Mouse (Mus musculus): ENCODE measurements around the gene Itsn1. TPM values are rescaled to one million over a fixed set of nuclear protein-coding genes. Genes with fewer than 3 reads are reported as not detected.
A peak's percentile ranks its signal among the peaks of the same experiment; 100 is the strongest.

Itsn1 gene
- polyA plus RNA-seq, 1 experiment = 49.2 TPM

- Histone ChIP-seq H3K36me3 (replicated peaks; ENCODE audit: low read length) (peaks cover 13% of the 10 kb centered on the region), H3K4me1 (peaks cover 23% of the 10 kb centered on the region), H3K9me3 (no peaks in the 10 kb centered on the region), H3K27me3 (replicated peaks) (peaks cover 26% of the 10 kb centered on the region), H3K4me3 (replicated peaks) (no peak overlapping the region)
- TF ChIP-seq GATA1 (IDR thresholded peaks at IDR 0.05; ENCODE audit: borderline replicate concordance, low read length) (no peak), FLI1 (IDR thresholded peaks at IDR 0.05; ENCODE audit: low read length) (no peak)
Observed at GRCm38 (mm10) chr16:91919056-91919455, 190.0 kb downstream of the Itsn1 start.

- Histone ChIP-seq H3K36me3 (replicated peaks; ENCODE audit: low read length) (peaks cover 35% of the 10 kb centered on the region), H3K4me3 (replicated peaks) (no peak overlapping the region), H3K4me1 (peaks cover 23% of the 10 kb centered on the region), H3K9me3 (no peaks in the 10 kb centered on the region), H3K27me3 (replicated peaks) (peaks cover 7% of the 10 kb centered on the region)
- no peak for TF ChIP-seq FLI1 (IDR thresholded peaks at IDR 0.05; ENCODE audit: low read length)
- TF ChIP-seq GATA1 (IDR thresholded peaks at IDR 0.05; ENCODE audit: borderline replicate concordance, low read length) = no peak
Observed at GRCm38 (mm10) chr16:91921340-91921739, 192.3 kb downstream of the Itsn1 start.

- Histone ChIP-seq H3K4me1 (peaks cover 9% of the 10 kb centered on the region), H3K36me3 (replicated peaks; ENCODE audit: low read length) (peaks cover 51% of the 10 kb centered on the region)
Observed at GRCm38 (mm10) chr16:91922939-91923338, 193.9 kb downstream of the Itsn1 start.

GRCm38 (mm10) chr16:91924426-91924825 is 195.3 kb downstream of the Itsn1 start:
- H3K9me3 ChIP-seq = no peaks in the 10 kb centered on the region
- H3K4me1 ChIP-seq = no peaks in the 10 kb centered on the region; the same call in 1 of the 2 replicates
- H3K27me3 ChIP-seq (replicated peaks) = peaks cover 2% of the 10 kb centered on the region
- H3K4me3 ChIP-seq (replicated peaks) = no peak overlapping the region
- TF ChIP-seq GATA1 (IDR thresholded peaks at IDR 0.05; ENCODE audit: borderline replicate concordance, low read length) = no peak
- TF ChIP-seq FLI1 (IDR thresholded peaks at IDR 0.05; ENCODE audit: low read length) = no peak
- peaks cover 66% of the 10 kb centered on the region for H3K36me3 ChIP-seq (replicated peaks; ENCODE audit: low read length)

More at GRCm38 (mm10) chr16:91922939-91923338, 193.9 kb downstream of the Itsn1 start:
- Histone ChIP-seq H3K4me3 (replicated peaks) (no peak overlapping the region), H3K27me3 (replicated peaks) (peaks cover 5% of the 10 kb centered on the region), H3K9me3 (no peaks in the 10 kb centered on the region)
- TF ChIP-seq GATA1 (IDR thresholded peaks at IDR 0.05; ENCODE audit: borderline replicate concordance, low read length) (no peak), FLI1 (IDR thresholded peaks at IDR 0.05; ENCODE audit: low read length) (no peak)

- TF ChIP-seq GATA1 (IDR thresholded peaks at IDR 0.05; ENCODE audit: borderline replicate concordance, low read length) (no peak), FLI1 (IDR thresholded peaks at IDR 0.05; ENCODE audit: low read length) (no peak)
- Histone ChIP-seq H3K36me3 (replicated peaks; ENCODE audit: low read length) (peaks cover 70% of the 10 kb centered on the region), H3K27me3 (replicated peaks) (no peaks in the 10 kb centered on the region)
Observed at GRCm38 (mm10) chr16:91927911-91928630, 199.0 kb downstream of the Itsn1 start.

GRCm38 (mm10) chr16:91931078-91932013 is 202.3 kb downstream of the Itsn1 start:
- H3K4me1 ChIP-seq = peaks cover 27% of the 10 kb centered on the region
- no peaks in the 10 kb centered on the region for H3K27me3 ChIP-seq (replicated peaks)
- peak overlapping the region; percentile 96 for H3K4me3 ChIP-seq (replicated peaks)
- TF ChIP-seq FLI1 (IDR thresholded peaks at IDR 0.05; ENCODE audit: low read length) (no peak), GATA1 (IDR thresholded peaks at IDR 0.05; ENCODE audit: borderline replicate concordance, low read length) (no peak)
- H3K9me3 ChIP-seq = no peaks in the 10 kb centered on the region
- H3K36me3 ChIP-seq (replicated peaks; ENCODE audit: low read length) = peaks cover 38% of the 10 kb centered on the region

More at GRCm38 (mm10) chr16:91927911-91928630, 199.0 kb downstream of the Itsn1 start:
- Histone ChIP-seq H3K4me1 (peaks cover 20% of the 10 kb centered on the region), H3K9me3 (no peaks in the 10 kb centered on the region), H3K4me3 (replicated peaks) (no peak overlapping the region)

- TF ChIP-seq GATA1 (IDR thresholded peaks at IDR 0.05; ENCODE audit: borderline replicate concordance, low read length) (no peak), FLI1 (IDR thresholded peaks at IDR 0.05; ENCODE audit: low read length) (no peak)
- peaks cover 27% of the 10 kb centered on the region for H3K4me1 ChIP-seq
- H3K36me3 ChIP-seq (replicated peaks; ENCODE audit: low read length) = peaks cover 29% of the 10 kb centered on the region
- no peaks in the 10 kb centered on the region for H3K9me3 ChIP-seq
- peak overlapping the region; percentile 96 for H3K4me3 ChIP-seq (replicated peaks)
- H3K27me3 ChIP-seq (replicated peaks) = peaks cover 2% of the 10 kb centered on the region
Observed at GRCm38 (mm10) chr16:91932082-91932690, 203.1 kb downstream of the Itsn1 start.

GRCm38 (mm10) chr16:91932843-91933518 is 203.9 kb downstream of the Itsn1 start:
- TF ChIP-seq FLI1 (IDR thresholded peaks at IDR 0.05; ENCODE audit: low read length) (no peak), GATA1 (IDR thresholded peaks at IDR 0.05; ENCODE audit: borderline replicate concordance, low read length) (no peak)
- Histone ChIP-seq H3K4me1 (peaks cover 27% of the 10 kb centered on the region), H3K36me3 (replicated peaks; ENCODE audit: low read length) (peaks cover 21% of the 10 kb centered on the region), H3K9me3 (no peaks in the 10 kb centered on the region), H3K27me3 (replicated peaks) (peaks cover 4% of the 10 kb centered on the region), H3K4me3 (replicated peaks) (peak overlapping the region; percentile 85)

- Histone ChIP-seq H3K4me3 (replicated peaks) (no peak overlapping the region), H3K27me3 (replicated peaks) (peaks cover 10% of the 10 kb centered on the region), H3K4me1 (peaks cover 24% of the 10 kb centered on the region), H3K9me3 (no peaks in the 10 kb centered on the region), H3K36me3 (replicated peaks; ENCODE audit: low read length) (peaks cover under 1% of the 10 kb centered on the region)
- TF ChIP-seq FLI1 (IDR thresholded peaks at IDR 0.05; ENCODE audit: low read length) (no peak), GATA1 (IDR thresholded peaks at IDR 0.05; ENCODE audit: borderline replicate concordance, low read length) (no peak)
Observed at GRCm38 (mm10) chr16:91935108-91935507, 206.0 kb downstream of the Itsn1 start.

All from megakaryocyte, embryonic 14.5 days (primary cell).